Mouse (Mus musculus): ENCODE measurements at regions not wholly inside any gene's neighbourhood (a gene's known extent, or its start where the extent isn't known, plus 50 kb on each side); places are given as distances from the start of the nearest gene placed in this dataset.
"Not testable (repeated sequence)": the region's sequence is repeated elsewhere in the genome, so short reads cannot be mapped to it uniquely, and the experiment has no call there.

- Histone ChIP-seq H3K36me3 (ENCODE audit: control insufficient read depth, insufficient read depth, low read length) (no peaks in the 10 kb centered on the region), H3K27me3 (replicated peaks; ENCODE audit: control insufficient read depth, insufficient read depth, low read length) (no peaks in the 10 kb centered on the region), H3K9me3 (ENCODE audit: control insufficient read depth, low read length) (no peaks in the 10 kb centered on the region), H3K4me1 (ENCODE audit: control insufficient read depth, insufficient read depth, low read length) (no peaks in the 10 kb centered on the region), H3K27ac (replicated peaks; ENCODE audit: low read depth, low read length) (no peak overlapping the region), H3K4me2 (ENCODE audit: low read depth, low read length) (no peak overlapping the region), H3K9ac (ENCODE audit: low read depth, low read length) (no peak overlapping the region), H3K4me3 (ENCODE audit: low read depth, low read length) (no peak overlapping the region)
- DNase-seq (ENCODE audit: low spot score) (no peak), ATAC-seq (ENCODE audit: low read depth) (no peak)
Measured at GRCm38 (mm10) chr14:104175122-104175521, 292.7 kb downstream of the Pou4f1 start.

- H3K27ac ChIP-seq (replicated peaks; ENCODE audit: low read depth, low read length) = no peak overlapping the region
- no peaks in the 10 kb centered on the region for H3K36me3 ChIP-seq (ENCODE audit: control insufficient read depth, insufficient read depth, low read length)
- H3K27me3 ChIP-seq (replicated peaks; ENCODE audit: control insufficient read depth, insufficient read depth, low read length) = no peaks in the 10 kb centered on the region
- H3K9me3 ChIP-seq (ENCODE audit: control insufficient read depth, low read length) = no peaks in the 10 kb centered on the region
- 53% methylated on average over 5 of the region's 5 CpGs for WGBS
- DNase-seq (ENCODE audit: low spot score) (peak; percentile 5), ATAC-seq (ENCODE audit: low read depth) (no peak)
- H3K9ac ChIP-seq (ENCODE audit: low read depth, low read length) = no peak overlapping the region
- no peak overlapping the region for H3K4me3 ChIP-seq (ENCODE audit: low read depth, low read length)
- no peaks in the 10 kb centered on the region for H3K4me1 ChIP-seq (ENCODE audit: control insufficient read depth, insufficient read depth, low read length)
- H3K4me2 ChIP-seq (ENCODE audit: low read depth, low read length) = no peak overlapping the region
Measured at GRCm38 (mm10) chr14:104146841-104147240, 302.6 kb upstream of the Ednrb start.

GRCm38 (mm10) chr14:104145395-104145794 lies 301.2 kb upstream of the Ednrb start:
- no peak overlapping the region for H3K4me3 ChIP-seq (ENCODE audit: low read depth, low read length)
- no peak overlapping the region for H3K27ac ChIP-seq (replicated peaks; ENCODE audit: low read depth, low read length)
- 48% methylated on average over 5 of the region's 5 CpGs for WGBS
- H3K4me1 ChIP-seq (ENCODE audit: control insufficient read depth, insufficient read depth, low read length) = no peaks in the 10 kb centered on the region
- no peaks in the 10 kb centered on the region for H3K27me3 ChIP-seq (replicated peaks; ENCODE audit: control insufficient read depth, insufficient read depth, low read length)
- no peaks in the 10 kb centered on the region for H3K9me3 ChIP-seq (ENCODE audit: control insufficient read depth, low read length)
- DNase-seq (ENCODE audit: low spot score) (no peak), ATAC-seq (ENCODE audit: low read depth) (no peak)
- H3K36me3 ChIP-seq (ENCODE audit: control insufficient read depth, insufficient read depth, low read length) = no peaks in the 10 kb centered on the region
- H3K9ac ChIP-seq (ENCODE audit: low read depth, low read length) = no peak overlapping the region
- no peak overlapping the region for H3K4me2 ChIP-seq (ENCODE audit: low read depth, low read length)

GRCm38 (mm10) chr14:104114986-104115951 lies 271.1 kb upstream of the Ednrb start:
- no peaks in the 10 kb centered on the region for H3K9me3 ChIP-seq (ENCODE audit: control insufficient read depth, low read length)
- no peaks in the 10 kb centered on the region for H3K27me3 ChIP-seq (replicated peaks; ENCODE audit: control insufficient read depth, insufficient read depth, low read length)
- ATAC-seq (ENCODE audit: low read depth) (peak; percentile 37; the same call in 1 of the 2 replicates), DNase-seq (ENCODE audit: low spot score) (peak; percentile 12)
- H3K9ac ChIP-seq (ENCODE audit: low read depth, low read length) = no peak overlapping the region
- 74% methylated on average over 14 of the region's 14 CpGs for WGBS
- H3K4me2 ChIP-seq (ENCODE audit: low read depth, low read length) = no peak overlapping the region
- H3K4me1 ChIP-seq (ENCODE audit: control insufficient read depth, insufficient read depth, low read length) = no peaks in the 10 kb centered on the region
- H3K4me3 ChIP-seq (ENCODE audit: low read depth, low read length) = no peak overlapping the region
- H3K27ac ChIP-seq (replicated peaks; ENCODE audit: low read depth, low read length) = no peak overlapping the region
- H3K36me3 ChIP-seq (ENCODE audit: control insufficient read depth, insufficient read depth, low read length) = no peaks in the 10 kb centered on the region

- ATAC-seq (ENCODE audit: low read depth) (no peak), DNase-seq (ENCODE audit: low spot score) (no peak)
- Histone ChIP-seq H3K9ac (ENCODE audit: low read depth, low read length) (no peak overlapping the region), H3K9me3 (ENCODE audit: control insufficient read depth, low read length) (no peaks in the 10 kb centered on the region), H3K36me3 (ENCODE audit: control insufficient read depth, insufficient read depth, low read length) (no peaks in the 10 kb centered on the region), H3K27me3 (replicated peaks; ENCODE audit: control insufficient read depth, insufficient read depth, low read length) (no peaks in the 10 kb centered on the region), H3K4me2 (ENCODE audit: low read depth, low read length) (no peak overlapping the region), H3K27ac (replicated peaks; ENCODE audit: low read depth, low read length) (no peak overlapping the region), H3K4me1 (ENCODE audit: control insufficient read depth, insufficient read depth, low read length) (no peaks in the 10 kb centered on the region), H3K4me3 (ENCODE audit: low read depth, low read length) (no peak overlapping the region)
- WGBS = 77% methylated on average over 3 of the region's 3 CpGs
Measured at GRCm38 (mm10) chr14:104114182-104114581, 270.0 kb upstream of the Ednrb start.

GRCm38 (mm10) chr14:104113448-104113847 lies 269.2 kb upstream of the Ednrb start:
- no peak for ATAC-seq (ENCODE audit: low read depth)
- H3K4me3 ChIP-seq (ENCODE audit: low read depth, low read length) = no peak overlapping the region

GRCm38 (mm10) chr14:104086381-104086780 lies 242.2 kb upstream of the Ednrb start:
- ATAC-seq (ENCODE audit: low read depth) = no peak
- no peaks in the 10 kb centered on the region for H3K27me3 ChIP-seq (replicated peaks; ENCODE audit: control insufficient read depth, insufficient read depth, low read length)

More at GRCm38 (mm10) chr14:104113448-104113847, 269.2 kb upstream of the Ednrb start:
- Histone ChIP-seq H3K27me3 (replicated peaks; ENCODE audit: control insufficient read depth, insufficient read depth, low read length) (no peaks in the 10 kb centered on the region), H3K36me3 (ENCODE audit: control insufficient read depth, insufficient read depth, low read length) (no peaks in the 10 kb centered on the region), H3K27ac (replicated peaks; ENCODE audit: low read depth, low read length) (no peak overlapping the region), H3K9me3 (ENCODE audit: control insufficient read depth, low read length) (no peaks in the 10 kb centered on the region), H3K4me1 (ENCODE audit: control insufficient read depth, insufficient read depth, low read length) (no peaks in the 10 kb centered on the region), H3K9ac (ENCODE audit: low read depth, low read length) (no peak overlapping the region), H3K4me2 (ENCODE audit: low read depth, low read length) (no peak overlapping the region)
- DNase-seq (ENCODE audit: low spot score) = no peak
- 86% methylated on average over 2 of the region's 2 CpGs for WGBS

GRCm38 (mm10) chr14:104064199-104064598 lies 220.0 kb upstream of the Ednrb start:
- H3K9me3 ChIP-seq (ENCODE audit: control insufficient read depth, low read length); DNase-seq (ENCODE audit: low spot score); H3K4me1 ChIP-seq (ENCODE audit: control insufficient read depth, insufficient read depth, low read length); H3K4me2 ChIP-seq (ENCODE audit: low read depth, low read length); H3K27me3 ChIP-seq (replicated peaks; ENCODE audit: control insufficient read depth, insufficient read depth, low read length); H3K9ac ChIP-seq (ENCODE audit: low read depth, low read length); ATAC-seq (ENCODE audit: low read depth); H3K27ac ChIP-seq (replicated peaks; ENCODE audit: low read depth, low read length); H3K4me3 ChIP-seq (ENCODE audit: low read depth, low read length); H3K36me3 ChIP-seq (ENCODE audit: control insufficient read depth, insufficient read depth, low read length): not testable (repeated sequence)
- WGBS = 66% methylated on average over 1 of the region's 4 CpGs

More at GRCm38 (mm10) chr14:104086381-104086780, 242.2 kb upstream of the Ednrb start:
- 92% methylated on average over 2 of the region's 2 CpGs for WGBS
- Histone ChIP-seq H3K9me3 (ENCODE audit: control insufficient read depth, low read length) (no peaks in the 10 kb centered on the region), H3K36me3 (ENCODE audit: control insufficient read depth, insufficient read depth, low read length) (no peaks in the 10 kb centered on the region), H3K4me1 (ENCODE audit: control insufficient read depth, insufficient read depth, low read length) (no peaks in the 10 kb centered on the region), H3K4me2 (ENCODE audit: low read depth, low read length) (no peak overlapping the region), H3K9ac (ENCODE audit: low read depth, low read length) (no peak overlapping the region), H3K27ac (replicated peaks; ENCODE audit: low read depth, low read length) (no peak overlapping the region), H3K4me3 (ENCODE audit: low read depth, low read length) (no peak overlapping the region)
- DNase-seq (ENCODE audit: low spot score) = peak; percentile 5

GRCm38 (mm10) chr14:104053697-104054096 lies 209.5 kb upstream of the Ednrb start:
- DNase-seq (ENCODE audit: low spot score) (no peak), ATAC-seq (ENCODE audit: low read depth) (no peak)
- Histone ChIP-seq H3K27ac (replicated peaks; ENCODE audit: low read depth, low read length) (no peak overlapping the region), H3K27me3 (replicated peaks; ENCODE audit: control insufficient read depth, insufficient read depth, low read length) (no peaks in the 10 kb centered on the region), H3K36me3 (ENCODE audit: control insufficient read depth, insufficient read depth, low read length) (no peaks in the 10 kb centered on the region), H3K4me3 (ENCODE audit: low read depth, low read length) (no peak overlapping the region), H3K9me3 (ENCODE audit: control insufficient read depth, low read length) (no peaks in the 10 kb centered on the region), H3K4me2 (ENCODE audit: low read depth, low read length) (no peak overlapping the region), H3K9ac (ENCODE audit: low read depth, low read length) (no peak overlapping the region), H3K4me1 (ENCODE audit: control insufficient read depth, insufficient read depth, low read length) (no peaks in the 10 kb centered on the region)
- 81% methylated on average over 1 of the region's 1 CpGs for WGBS

Data from embryonic facial prominence, embryonic 14.5 days (tissue).